10 mouse cellular contexts compared by ENCODE assay signal in genomic region chr7:65870928-65871580, GRCm38 (mm10). TPM values are rescaled to one million over a fixed set of nuclear protein-coding genes. Genes with fewer than 3 reads are reported as not detected.
DNase-seq lines count a peak whose midpoint lies in the region; ATAC-seq lines count a peak whose summit lies in the region.
"Had no signal": no experiment of that assay in that cellular context is flagged by ENCODE, and none has a peak within 500 bp of the region (broad histone marks: within the 10 kb centered on the region; RNA-seq: fewer than 3 reads in every experiment).

No protein-coding gene starts in this region.

- intact Hi-C loops in left cerebral cortex, postnatal 14 days (cut with DNase I), result no loop called here

- H3K4me3 ChIP-seq in intestine, embryonic 15.5 days (replicated peaks), result no peak overlapping the region

- no peak for ATAC-seq in intestine, embryonic 15.5 days

- H3K9ac ChIP-seq in intestine, embryonic 15.5 days, result no peak overlapping the region

- no peak overlapping the region for H3K27ac ChIP-seq in intestine, embryonic 15.5 days

- H3K4me2 ChIP-seq in intestine, embryonic 15.5 days (replicated peaks), result no peak overlapping the region

- H3K27me3 ChIP-seq in intestine, embryonic 15.5 days (replicated peaks), result peaks cover 4% of the 10 kb centered on the region; the same call in 1 of the 2 replicates

- H3K36me3 ChIP-seq in intestine, embryonic 15.5 days, result no peaks in the 10 kb centered on the region

- no peaks in the 10 kb centered on the region for H3K4me1 ChIP-seq in intestine, embryonic 15.5 days (replicated peaks)

- 64% methylated on average over 10 of the region's 10 CpGs for WGBS in intestine, embryonic 15.5 days

- DNase-seq in right cerebral cortex, adult 18-20 months, result peak; percentile 69
- DNase-seq in right cerebral cortex, postnatal 4 days, result no peak
- DNase-seq in frontal cortex, adult 2 months (ENCODE audit: extremely low spot score in 1 of 2, low spot score in 1 of 2), result peak; percentile 35 to 51
- DNase-seq in left cerebral cortex, postnatal 14 days (ENCODE audit: low spot score in 2 of 2), result peak; percentile 26 to 67
- DNase-seq in right cerebral cortex, postnatal 36 days (ENCODE audit: low spot score in 2 of 2), result peak; percentile 25 to 32
- no peak for DNase-seq in spleen, adult 18-20 months
- no peak for DNase-seq in lung, postnatal 10 days
- DNase-seq: heart, postnatal 4 days had no signal

- no peaks in the 10 kb centered on the region for H3K9me3 ChIP-seq in intestine, embryonic 15.5 days

RNA-seq across cellular contexts. Expression of gene Pcsk6, which starts 9.5 kb away (rescaled TPM):
- polyA plus RNA-seq in frontal cortex, adult 2 months (2012; rRNA removed), result 13.7 and 16.8 TPM in 2 replicates
- 1 to 10 TPM; 6.9 to 7.6 TPM for total RNA-seq in left cerebral cortex, postnatal 14 days (2021)
- 2.6 and 2.8 TPM in 2 replicates for polyA plus RNA-seq in intestine, embryonic 15.5 days (2015; fragmentation: Nextera tagmentation; extraction: Ambion mirVana)
- total RNA-seq: CH12.LX had no signal

Comparison
In these comparisons a context has a peak if more than half of its experiments do, and no peak if none do; other contexts are left out.
1. DNase-seq: peak in right cerebral cortex, adult 18-20 months (single experiment), frontal cortex, adult 2 months (2 of 2), left cerebral cortex, postnatal 14 days (2 of 2) and right cerebral cortex, postnatal 36 days (2 of 2); none in right cerebral cortex, postnatal 4 days (single experiment), spleen, adult 18-20 months (0 of 2) and lung, postnatal 10 days (single experiment).